Mouse (Mus musculus) kidney, embryonic 16.5 days (tissue): Measurements from ENCODE around the gene Ptgfr. TPM values are rescaled to one million over a fixed set of nuclear protein-coding genes. Genes with fewer than 3 reads are reported as not detected.
A peak's percentile ranks its signal among the peaks of the same experiment; 100 is the strongest.

ENCODE experiments used
- ATAC-seq: fragments of 200-750 bp; cut with Nextera tagmentation; 2 replicates; pipeline ENCODE4 v1.8.0; 2017; ENCODE audit warnings: moderate TSS enrichment; ENCODE audit not compliant: low FRiP score, low TSS enrichment
- H3K27ac ChIP-seq: fragments of 300-500 bp; sonication (generic); 2 replicates; pipeline ENCODE4 v1.5.1; 2014; ENCODE audit warnings: low read length
- H3K27me3 ChIP-seq: fragments of 300-500 bp; sonication (generic); 2 replicates; pipeline ENCODE4 v1.6.1; 2014; ENCODE audit warnings: low read length, control low read depth, mixed read lengths; ENCODE audit not compliant: insufficient read depth
- H3K36me3 ChIP-seq: fragments of 300-500 bp; sonication (generic); 2 replicates; pipeline ENCODE4 v1.6.1; 2014; ENCODE audit warnings: low read length, control low read depth, mixed read lengths; ENCODE audit not compliant: insufficient read depth
- H3K4me1 ChIP-seq: fragments of 300-500 bp; sonication (generic); 2 replicates; pipeline ENCODE4 v1.6.1; 2014; ENCODE audit warnings: low read length, control low read depth, mixed read lengths; ENCODE audit not compliant: insufficient read depth
- H3K4me2 ChIP-seq: fragments of 300-500 bp; sonication (generic); replicated peaks from 2 replicates; pipeline ENCODE4 v1.6.1; 2014; ENCODE audit warnings: low read depth, low read length
- H3K4me3 ChIP-seq: fragments of 300-500 bp; sonication (generic); 2 replicates; pipeline ENCODE4 v1.5.1; 2014; ENCODE audit warnings: mild to moderate bottlenecking, low read length
- H3K9ac ChIP-seq: fragments of 300-500 bp; sonication (generic); replicated peaks from 2 replicates; pipeline ENCODE4 v1.6.1; 2014; ENCODE audit warnings: low read length
- H3K9me3 ChIP-seq: fragments of 300-500 bp; sonication (generic); 2 replicates; pipeline ENCODE4 v1.6.1; 2016; ENCODE audit warnings: low read length, control low read depth
- whole genome bisulfite sequencing: fragments of 180-500 bp; shearing (Covaris S2); extraction: QIAGEN DNeasy Blood & Tissue Kit; methylation state at CpG from one replicate; pipeline ENCODE4 v1.1.7; 2014; 5-methylcytosine and 5-hydroxymethylcytosine counted together
- polyA plus RNA-seq: library from polyadenylated mRNA; unstranded; fragments of >200 nt; fragmentation: Nextera tagmentation; extraction: Ambion mirVana; gene quantifications from 2 replicates; pipeline ENCODE4 v1.2.1, GENCODE M21; 2015

Ptgfr gene
- polyA plus RNA-seq, 1 experiment from 2014 or later = 3.6 TPM

- no peaks in the 10 kb centered on the region for H3K36me3 ChIP-seq
- peak within 1 kb of the TSS; percentile 24; the same call in 1 of the 2 replicates for H3K4me2 ChIP-seq
- ATAC-seq = no peak
- no peak within 1 kb of the TSS for H3K9ac ChIP-seq
- WGBS = 51% methylated on average over 7 of the region's 7 CpGs
- H3K27ac ChIP-seq = no peak within 1 kb of the TSS
- no peaks in the 10 kb centered on the region for H3K9me3 ChIP-seq
- H3K4me3 ChIP-seq = no peak within 1 kb of the TSS
- no peaks in the 10 kb centered on the region for H3K27me3 ChIP-seq
- H3K4me1 ChIP-seq = no peaks in the 10 kb centered on the region
These were observed 87.7 kb downstream of the Ptgfr start, which contains the start of gene Ifi44 for GRCm38 (mm10) chr3:151749737-151750136. Gene Ifi44 (minus strand): TSS chr3:151749960.

GRCm38 (mm10) chr3:151748514-151748913 lies 88.9 kb downstream of the Ptgfr start:
- Histone ChIP-seq H3K4me1 (no peaks in the 10 kb centered on the region), H3K36me3 (no peaks in the 10 kb centered on the region), H3K9ac (no peak overlapping the region), H3K27ac (no peak overlapping the region), H3K27me3 (no peaks in the 10 kb centered on the region), H3K9me3 (no peaks in the 10 kb centered on the region), H3K4me3 (no peak overlapping the region), H3K4me2 (no peak overlapping the region)
- WGBS = 86% methylated on average over 1 of the region's 1 CpGs
- no peak for ATAC-seq

Other genes starting within 250 kb of the Ptgfr start
- gene Ifi44, start 87.7 kb downstream of the Ptgfr start, polyA plus RNA-seq = 2.6 and 3.3 TPM in 2 replicates
- not detected in 2 replicates for gene Ifi44l, start 74.7 kb downstream of the Ptgfr start, polyA plus RNA-seq